Mouse (Mus musculus) forebrain, embryonic 16.5 days (tissue): ENCODE data around the gene C2cd4b. TPM values are rescaled to one million over a fixed set of nuclear protein-coding genes. Genes with fewer than 3 reads are reported as not detected.

Experiments used
- ATAC-seq: fragments of 200-750 bp; cut with Nextera tagmentation; 2 replicates; pipeline ENCODE4 v1.8.0; 2017; ENCODE audit warnings: mild to moderate bottlenecking, moderate library complexity
- H3K27ac ChIP-seq: fragments of 300-500 bp; sonication (generic); 2 replicates; pipeline ENCODE4 v1.5.1; 2014; ENCODE audit warnings: low read length, control low read depth
- H3K27me3 ChIP-seq: fragments of 300-500 bp; sonication (generic); replicated peaks from 2 replicates; pipeline ENCODE4 v1.6.1; 2014; ENCODE audit warnings: low read length; ENCODE audit not compliant: control insufficient read depth, insufficient read depth
- H3K36me3 ChIP-seq: fragments of 300-500 bp; sonication (generic); 2 replicates; pipeline ENCODE4 v1.6.1; 2014; ENCODE audit not compliant: control insufficient read depth, insufficient read depth
- H3K4me1 ChIP-seq: fragments of 300-500 bp; sonication (generic); replicated peaks from 2 replicates; pipeline ENCODE4 v1.6.1; 2014; ENCODE audit warnings: low read length; ENCODE audit not compliant: control insufficient read depth, insufficient read depth
- H3K4me2 ChIP-seq: fragments of 300-500 bp; sonication (generic); 2 replicates; pipeline ENCODE4 v1.6.1; 2014; ENCODE audit warnings: mild to moderate bottlenecking, low read length, control low read depth
- H3K4me3 ChIP-seq: fragments of 300-500 bp; sonication (generic); replicated peaks from 2 replicates; pipeline ENCODE4 v1.5.1; 2014; ENCODE audit warnings: mild to moderate bottlenecking, low read length, control low read depth
- H3K9ac ChIP-seq: fragments of 300-500 bp; sonication (generic); replicated peaks from 2 replicates; pipeline ENCODE4 v1.6.1; 2014; ENCODE audit warnings: low read depth, low read length, control low read depth
- H3K9me3 ChIP-seq: fragments of 300-500 bp; sonication (generic); 2 replicates; pipeline ENCODE4 v1.6.1; 2016; ENCODE audit warnings: low read length; ENCODE audit not compliant: control insufficient read depth
- WGBS: fragments of 180-500 bp; shearing (Covaris S2); extraction: QIAGEN DNeasy Blood & Tissue Kit; methylation state at CpG from one replicate; pipeline ENCODE4 v1.1.7; 2014; 5-methylcytosine and 5-hydroxymethylcytosine counted together
- polyA plus RNA-seq: library from polyadenylated mRNA; unstranded; fragments of >200 nt; fragmentation: Nextera tagmentation; extraction: Ambion mirVana; gene quantifications from 2 replicates; pipeline ENCODE4 v1.2.1, GENCODE M21; 2015

Gene C2cd4b
- polyA plus RNA-seq, 1 experiment from 2014 or later = 0.30 TPM

DNA sequence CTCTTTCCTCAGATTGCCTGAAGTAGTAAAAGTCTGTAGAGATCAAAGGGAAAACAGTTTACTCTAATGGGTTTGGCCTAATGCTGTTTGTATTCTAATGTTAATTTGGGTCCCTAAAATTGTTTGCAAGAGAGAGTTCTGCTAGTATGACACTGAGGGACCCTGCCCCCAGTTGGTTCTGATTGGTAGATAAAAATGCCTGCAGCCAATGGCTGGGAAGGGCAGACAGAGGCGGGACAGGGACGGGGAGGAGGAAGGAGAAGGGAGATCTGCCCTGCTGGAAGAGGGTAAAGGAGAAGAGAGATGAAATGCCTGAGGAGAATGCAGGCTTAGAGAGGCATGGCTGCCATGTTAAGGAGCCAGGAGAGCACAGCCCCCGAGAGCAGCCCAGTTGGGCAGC, 7.7 kb downstream of the C2cd4b start:
- Histone ChIP-seq H3K4me1 (no peaks in the 10 kb centered on the region), H3K27ac (no peak overlapping the region), H3K27me3 (no peaks in the 10 kb centered on the region), H3K36me3 (no peaks in the 10 kb centered on the region), H3K9me3 (no peaks in the 10 kb centered on the region), H3K4me3 (no peak overlapping the region), H3K4me2 (no peak overlapping the region), H3K9ac (no peak overlapping the region)
- 25% methylated on average over 3 of the region's 3 CpGs for WGBS
- no peak for ATAC-seq

GRCm38 (mm10) chr9:67768843-67769242, 9.6 kb downstream of the C2cd4b start:
- WGBS = 79% methylated on average over 4 of the region's 4 CpGs
- H3K27ac ChIP-seq = no peak overlapping the region

GRCm38 (mm10) chr9:67769401-67769800, 10.2 kb downstream of the C2cd4b start:
- Histone ChIP-seq H3K27ac (no peak overlapping the region), H3K4me2 (no peak overlapping the region), H3K9me3 (no peaks in the 10 kb centered on the region), H3K9ac (no peak overlapping the region), H3K4me3 (no peak overlapping the region), H3K36me3 (no peaks in the 10 kb centered on the region), H3K27me3 (no peaks in the 10 kb centered on the region), H3K4me1 (no peaks in the 10 kb centered on the region)
- ATAC-seq = no peak
- WGBS = 80% methylated on average over 1 of the region's 1 CpGs

More at GRCm38 (mm10) chr9:67768843-67769242, 9.6 kb downstream of the C2cd4b start:
- Histone ChIP-seq H3K4me3 (no peak overlapping the region), H3K27me3 (no peaks in the 10 kb centered on the region), H3K9me3 (no peaks in the 10 kb centered on the region), H3K36me3 (no peaks in the 10 kb centered on the region), H3K9ac (no peak overlapping the region), H3K4me2 (no peak overlapping the region), H3K4me1 (no peaks in the 10 kb centered on the region)
- no peak for ATAC-seq

GRCm38 (mm10) chr9:67771293-67771692, 12.1 kb downstream of the C2cd4b start:
- no peaks in the 10 kb centered on the region for H3K36me3 ChIP-seq
- no peak overlapping the region for H3K4me3 ChIP-seq
- no peak overlapping the region for H3K4me2 ChIP-seq
- H3K4me1 ChIP-seq = no peaks in the 10 kb centered on the region
- no peak overlapping the region for H3K9ac ChIP-seq
- 87% methylated on average over 7 of the region's 7 CpGs for WGBS
- H3K9me3 ChIP-seq = no peaks in the 10 kb centered on the region
- H3K27ac ChIP-seq = no peak overlapping the region
- H3K27me3 ChIP-seq = no peaks in the 10 kb centered on the region
- ATAC-seq = no peak

GRCm38 (mm10) chr9:67774201-67774600, 15.0 kb downstream of the C2cd4b start:
- 75% methylated on average over 6 of the region's 6 CpGs for WGBS
- ATAC-seq = no peak
- no peaks in the 10 kb centered on the region for H3K4me1 ChIP-seq
- no peak overlapping the region for H3K27ac ChIP-seq
- no peak overlapping the region for H3K4me2 ChIP-seq
- no peaks in the 10 kb centered on the region for H3K27me3 ChIP-seq
- H3K9me3 ChIP-seq = no peaks in the 10 kb centered on the region
- H3K36me3 ChIP-seq = no peaks in the 10 kb centered on the region
- H3K9ac ChIP-seq = no peak overlapping the region
- H3K4me3 ChIP-seq = no peak overlapping the region

- WGBS = 25% methylated on average over 8 of the region's 8 CpGs
Observed at GRCm38 (mm10) chr9:67778553-67778952, 19.3 kb downstream of the C2cd4b start.

GRCm38 (mm10) chr9:67782786-67783185, 23.5 kb downstream of the C2cd4b start:
- Histone ChIP-seq H3K9ac (no peak overlapping the region), H3K4me3 (no peak overlapping the region), H3K36me3 (no peaks in the 10 kb centered on the region), H3K27ac (no peak overlapping the region), H3K27me3 (no peaks in the 10 kb centered on the region), H3K4me1 (no peaks in the 10 kb centered on the region), H3K9me3 (no peaks in the 10 kb centered on the region), H3K4me2 (no peak overlapping the region)
- 71% methylated on average over 6 of the region's 6 CpGs for WGBS
- ATAC-seq = no peak

More at GRCm38 (mm10) chr9:67778553-67778952, 19.3 kb downstream of the C2cd4b start:
- Histone ChIP-seq H3K4me1 (no peaks in the 10 kb centered on the region), H3K9ac (no peak overlapping the region), H3K4me2 (no peak overlapping the region), H3K27ac (no peak overlapping the region), H3K4me3 (no peak overlapping the region), H3K9me3 (no peaks in the 10 kb centered on the region), H3K27me3 (no peaks in the 10 kb centered on the region), H3K36me3 (no peaks in the 10 kb centered on the region)
- ATAC-seq = no peak

GRCm38 (mm10) chr9:67783464-67783863, 24.2 kb downstream of the C2cd4b start:
- WGBS = 97% methylated on average over 3 of the region's 3 CpGs
- H3K9ac ChIP-seq = no peak overlapping the region
- no peaks in the 10 kb centered on the region for H3K4me1 ChIP-seq
- H3K27me3 ChIP-seq = no peaks in the 10 kb centered on the region
- ATAC-seq = no peak
- no peaks in the 10 kb centered on the region for H3K9me3 ChIP-seq
- H3K4me2 ChIP-seq = no peak overlapping the region
- H3K36me3 ChIP-seq = no peaks in the 10 kb centered on the region
- no peak overlapping the region for H3K4me3 ChIP-seq
- H3K27ac ChIP-seq = no peak overlapping the region

- Histone ChIP-seq H3K4me1 (no peaks in the 10 kb centered on the region), H3K27ac (no peak overlapping the region), H3K4me3 (no peak overlapping the region), H3K9ac (no peak overlapping the region), H3K9me3 (no peaks in the 10 kb centered on the region), H3K36me3 (no peaks in the 10 kb centered on the region), H3K4me2 (no peak overlapping the region), H3K27me3 (no peaks in the 10 kb centered on the region)
- no peak for ATAC-seq
Observed at GRCm38 (mm10) chr9:67783925-67784324, 24.7 kb downstream of the C2cd4b start.

- no peak overlapping the region for H3K9ac ChIP-seq
- no peak overlapping the region for H3K4me3 ChIP-seq
- H3K36me3 ChIP-seq = no peaks in the 10 kb centered on the region
- 91% methylated on average over 7 of the region's 7 CpGs for WGBS
- H3K27ac ChIP-seq = no peak overlapping the region
- no peak overlapping the region for H3K4me2 ChIP-seq
- no peak for ATAC-seq
- no peaks in the 10 kb centered on the region for H3K27me3 ChIP-seq
- no peaks in the 10 kb centered on the region for H3K4me1 ChIP-seq
- no peaks in the 10 kb centered on the region for H3K9me3 ChIP-seq
Observed at GRCm38 (mm10) chr9:67786311-67786710, 27.1 kb downstream of the C2cd4b start.
